Mouse (Mus musculus) myocyte (in vitro differentiated cells): ENCODE results near the gene Cyp4a12a. TPM values are rescaled to one million over a fixed set of nuclear protein-coding genes. Genes with fewer than 3 reads are reported as not detected.
"Not testable (repeated sequence)": the region's sequence is repeated elsewhere in the genome, so short reads cannot be mapped to it uniquely, and the experiment has no call there.

Experiments used
- H3K27me3 ChIP-seq: one replicate; pipeline ENCODE4 v1.6.1; 2011; ENCODE audit not compliant: control insufficient read depth, insufficient read depth, insufficient read length
- H3K36me3 ChIP-seq: one replicate; pipeline ENCODE4 v1.6.1; 2011; ENCODE audit not compliant: control insufficient read depth, insufficient read depth
- H3K4me2 ChIP-seq: one replicate; pipeline ENCODE4 v1.6.1; 2011; ENCODE audit warnings: low read depth, control low read depth
- H3K4me3 ChIP-seq: one replicate; pipeline ENCODE4 v1.5.1; 2011; ENCODE audit warnings: mild to moderate bottlenecking, control low read depth, moderate library complexity
- H3K79me2 ChIP-seq: one replicate; pipeline ENCODE4 v1.6.1; 2011; ENCODE audit not compliant: control insufficient read depth, insufficient read depth
- H3ac ChIP-seq: one replicate; pipeline ENCODE4 v1.6.1; 2011; ENCODE audit not compliant: control insufficient read depth, insufficient read length
- CEBPB ChIP-seq: IDR thresholded peaks from 2 replicates; pipeline ENCODE4 v1.6.1; 2011; ENCODE audit warnings: mild to moderate bottlenecking, moderate library complexity; ENCODE audit not compliant: poor library complexity, insufficient read depth, severe bottlenecking
- MAX ChIP-seq: IDR thresholded peaks from one replicate; pipeline ENCODE4 v1.6.1; 2011; ENCODE audit warnings: low read depth, mild to moderate bottlenecking, control low read depth
- POLR2A ChIP-seq: IDR thresholded peaks from one replicate; pipeline ENCODE4 v1.6.1; 2011; ENCODE audit warnings: low read depth, mild to moderate bottlenecking, control low read depth, moderate library complexity; ENCODE audit not compliant: insufficient read length
- POLR2AphosphoS2 ChIP-seq: IDR thresholded peaks from one replicate; pipeline ENCODE4 v1.6.1; 2011; ENCODE audit warnings: low read depth, control low read depth; ENCODE audit not compliant: insufficient read length
- REST ChIP-seq: IDR thresholded peaks from one replicate; pipeline ENCODE4 v1.6.1; 2011; ENCODE audit warnings: mild to moderate bottlenecking, control low read depth, moderate library complexity; ENCODE audit not compliant: insufficient read depth, insufficient read length
- TCF3 ChIP-seq: IDR thresholded peaks from one replicate; pipeline ENCODE4 v1.6.1; 2011; ENCODE audit warnings: low read depth, control low read depth; ENCODE audit not compliant: insufficient read length
- USF1 ChIP-seq: IDR thresholded peaks from one replicate; pipeline ENCODE4 v1.6.1; 2011; ENCODE audit warnings: low read depth, mild to moderate bottlenecking, control low read depth, moderate library complexity
- polyA plus RNA-seq: library from polyadenylated mRNA; unstranded; fragments of >200 nt; fragmentation: generic; extraction: Trizol; gene quantifications from one replicate; pipeline ENCODE4 v1.2.1, GENCODE M21; 2012; ENCODE audit warnings: missing spikeins

Gene Cyp4a12a
- not detected for polyA plus RNA-seq

- H3K36me3 ChIP-seq, H3ac ChIP-seq, H3K4me3 ChIP-seq, H3K79me2 ChIP-seq, H3K27me3 ChIP-seq, H3K4me2 ChIP-seq: not testable (repeated sequence)
Measured at GRCm38 (mm10) chr4:115298746-115299145, at the start of gene Cyp4a12a. Cyp4a12a (plus strand) TSS chr4:115299046.

DNA sequence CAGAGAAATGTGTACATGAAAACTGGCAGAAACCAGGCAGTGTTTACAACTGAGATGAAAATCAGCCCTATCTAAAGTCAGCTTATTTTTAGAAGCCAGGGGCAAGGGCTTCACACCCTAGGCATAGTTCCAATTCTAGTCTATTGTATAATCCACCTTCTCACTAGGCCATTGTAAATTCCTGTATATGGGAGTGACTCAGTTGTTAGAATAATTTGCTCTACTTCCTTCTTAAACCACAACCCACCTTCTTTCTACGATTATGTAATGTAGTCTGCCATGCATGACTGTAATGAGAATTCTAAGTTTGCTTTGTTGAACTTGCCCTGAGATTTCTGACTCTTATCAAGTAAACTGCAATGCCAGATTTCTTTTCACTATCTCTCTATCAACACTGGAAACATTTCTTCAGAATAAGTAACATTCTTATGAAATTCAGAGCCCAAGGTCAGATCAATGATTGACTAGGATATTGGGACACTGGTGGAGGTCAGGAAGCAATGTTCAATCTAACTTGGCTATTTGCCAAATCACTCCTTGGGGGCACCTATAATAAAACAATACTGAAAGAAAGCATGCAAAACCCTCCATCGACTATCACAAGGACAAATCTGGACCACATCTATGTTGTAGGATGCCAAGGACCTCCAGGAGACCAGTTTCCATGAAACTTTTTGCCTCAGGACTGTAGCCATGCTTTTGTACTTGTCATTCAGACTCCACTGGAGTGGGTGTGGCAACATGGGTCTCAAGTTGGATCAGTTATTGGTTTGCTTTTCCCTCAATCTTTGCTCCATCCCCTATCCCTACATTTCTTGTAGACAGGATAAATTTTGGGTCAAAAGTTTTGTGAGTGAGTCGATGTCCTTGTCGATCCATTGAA, 33.9 kb upstream of the Cyp4a12a start:
- not testable (repeated sequence) for H3K79me2 ChIP-seq, H3K4me2 ChIP-seq, H3K27me3 ChIP-seq, H3K4me3 ChIP-seq, H3ac ChIP-seq, H3K36me3 ChIP-seq

DNA sequence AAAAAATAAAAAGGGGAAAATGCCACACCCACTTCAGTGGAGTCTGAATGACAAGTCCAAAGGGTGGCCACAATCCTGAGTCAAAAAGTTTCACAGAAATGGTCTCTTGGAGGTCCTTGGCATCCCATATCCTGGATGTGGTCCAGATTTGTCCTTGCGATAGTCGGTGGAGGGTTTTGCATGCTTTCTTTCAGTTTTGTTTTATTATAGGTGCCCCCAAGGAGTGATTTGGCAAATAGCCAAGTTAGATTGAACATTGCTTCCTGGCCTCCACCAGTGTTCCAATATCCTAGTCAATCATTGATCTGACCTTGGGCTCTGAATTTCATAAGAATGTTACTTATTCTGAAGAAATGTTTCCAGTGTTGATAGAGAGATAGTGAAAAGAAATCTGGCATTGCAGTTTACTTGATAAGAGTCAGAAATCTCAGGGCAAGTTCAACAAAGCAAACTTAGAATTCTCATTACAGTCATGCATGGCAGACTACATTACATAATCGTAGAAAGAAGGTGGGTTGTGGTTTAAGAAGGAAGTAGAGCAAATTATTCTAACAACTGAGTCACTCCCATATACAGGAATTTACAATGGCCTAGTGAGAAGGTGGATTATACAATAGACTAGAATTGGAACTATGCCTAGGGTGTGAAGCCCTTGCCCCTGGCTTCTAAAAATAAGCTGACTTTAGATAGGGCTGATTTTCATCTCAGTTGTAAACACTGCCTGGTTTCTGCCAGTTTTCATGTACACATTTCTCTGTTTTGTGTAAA, 20.4 kb upstream of the Cyp4a12a start:
- not testable (repeated sequence) for H3K27me3 ChIP-seq, H3K79me2 ChIP-seq, H3K4me3 ChIP-seq, H3K4me2 ChIP-seq, H3K36me3 ChIP-seq, H3ac ChIP-seq

- H3K36me3 ChIP-seq = no peaks in the 10 kb centered on the region
- no peaks in the 10 kb centered on the region for H3K27me3 ChIP-seq
- H3ac ChIP-seq = no peak overlapping the region
- H3K4me2 ChIP-seq = no peak overlapping the region
- TF ChIP-seq TCF3 (no peak), POLR2A (no peak), REST (no peak), POLR2AphosphoS2 (no peak), CEBPB (no peak), MAX (no peak), USF1 (no peak)
- no peaks in the 10 kb centered on the region for H3K79me2 ChIP-seq
- H3K4me3 ChIP-seq = no peak overlapping the region
Measured at GRCm38 (mm10) chr4:115280342-115280741, 18.5 kb upstream of the Cyp4a12a start.

- not testable (repeated sequence) for H3K4me3 ChIP-seq
Measured at GRCm38 (mm10) chr4:115280779-115281178, 18.1 kb upstream of the Cyp4a12a start.

GRCm38 (mm10) chr4:115281231-115281767, 17.5 kb upstream of the Cyp4a12a start:
- H3K79me2 ChIP-seq, H3K4me3 ChIP-seq, H3K4me2 ChIP-seq, H3K36me3 ChIP-seq, H3ac ChIP-seq, H3K27me3 ChIP-seq: not testable (repeated sequence)

More at GRCm38 (mm10) chr4:115280779-115281178, 18.1 kb upstream of the Cyp4a12a start:
- not testable (repeated sequence) for H3K79me2 ChIP-seq, H3ac ChIP-seq, H3K36me3 ChIP-seq, H3K27me3 ChIP-seq, H3K4me2 ChIP-seq

DNA sequence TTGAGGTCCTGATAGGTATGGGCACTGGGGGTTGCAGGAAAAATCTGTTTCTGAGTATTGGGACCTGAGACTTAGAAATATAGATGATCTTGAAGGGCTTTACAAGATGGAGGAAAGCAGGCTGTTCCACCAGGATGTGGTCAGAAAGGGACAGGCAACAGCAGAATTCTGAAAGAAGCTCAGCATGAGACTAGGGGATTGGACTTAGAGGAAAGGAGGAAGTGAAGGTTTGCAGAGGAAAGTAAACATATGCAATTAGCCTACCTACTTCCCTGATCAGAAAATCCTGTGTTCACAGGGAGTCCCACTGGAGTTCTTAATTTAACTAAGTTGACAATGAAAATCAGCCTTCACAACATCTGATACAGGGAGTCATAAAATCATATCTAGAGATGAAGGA, 26.9 kb downstream of the Cyp4a12a start:
- H3K36me3 ChIP-seq, H3K79me2 ChIP-seq, H3K4me3 ChIP-seq, H3K27me3 ChIP-seq, H3ac ChIP-seq, H3K4me2 ChIP-seq: not testable (repeated sequence)

GRCm38 (mm10) chr4:115365624-115366023, 66.8 kb downstream of the Cyp4a12a start:
- H3K79me2 ChIP-seq, H3K4me3 ChIP-seq, H3ac ChIP-seq, H3K36me3 ChIP-seq, H3K4me2 ChIP-seq, H3K27me3 ChIP-seq: not testable (repeated sequence)

DNA sequence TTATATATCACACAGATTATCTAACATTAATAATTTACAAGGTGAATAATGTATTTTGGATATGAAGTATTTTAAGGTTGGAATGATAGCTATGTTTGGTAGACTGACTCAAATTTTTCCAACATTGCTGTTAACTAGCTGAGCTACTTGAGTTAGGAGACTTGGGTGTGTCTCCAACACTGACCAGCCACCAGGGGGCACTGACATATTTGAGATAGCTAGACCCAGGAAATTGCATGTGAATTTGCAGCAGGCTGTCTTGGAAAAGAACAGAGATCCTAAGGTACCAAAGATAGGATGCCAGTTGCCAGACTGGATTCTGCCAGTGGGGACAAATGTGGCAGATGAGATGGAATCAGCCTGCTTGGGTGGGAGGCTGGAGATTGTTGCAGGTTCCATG, 69.2 kb downstream of the Cyp4a12a start:
- H3K27me3 ChIP-seq, H3ac ChIP-seq, H3K36me3 ChIP-seq, H3K79me2 ChIP-seq, H3K4me2 ChIP-seq, H3K4me3 ChIP-seq: not testable (repeated sequence)
